Mouse (Mus musculus) forebrain, embryonic 12.5 days (tissue): Measurements from ENCODE around the gene S1pr2. TPM values are rescaled to one million over a fixed set of nuclear protein-coding genes. Genes with fewer than 3 reads are reported as not detected.
"Not testable (repeated sequence)": the region's sequence is repeated elsewhere in the genome, so short reads cannot be mapped to it uniquely, and the experiment has no call there.

Experiments
- ATAC-seq: fragments of 200-750 bp; cut with Nextera tagmentation; 2 replicates; pipeline ENCODE4 v1.8.0; 2017; ENCODE audit warnings: moderate TSS enrichment; ENCODE audit not compliant: low FRiP score
- H3K27ac ChIP-seq: fragments of 300-500 bp; sonication (generic); 2 replicates; pipeline ENCODE4 v1.5.1; 2016; ENCODE audit warnings: mild to moderate bottlenecking
- H3K27me3 ChIP-seq: fragments of 300-500 bp; sonication (generic); 2 replicates; pipeline ENCODE4 v1.6.1; 2016; ENCODE audit warnings: mild to moderate bottlenecking
- H3K36me3 ChIP-seq: fragments of 300-500 bp; sonication (generic); replicated peaks from 2 replicates; pipeline ENCODE4 v1.6.1; 2016; ENCODE audit warnings: mild to moderate bottlenecking
- H3K4me1 ChIP-seq: fragments of 300-500 bp; sonication (generic); 2 replicates; pipeline ENCODE4 v1.6.1; 2016
- H3K4me2 ChIP-seq: fragments of 300-500 bp; sonication (generic); 2 replicates; pipeline ENCODE4 v1.6.1; 2016; ENCODE audit warnings: mild to moderate bottlenecking, moderate library complexity
- H3K4me3 ChIP-seq: fragments of 300-500 bp; sonication (generic); replicated peaks from 2 replicates; pipeline ENCODE4 v1.5.1; 2016; ENCODE audit warnings: mild to moderate bottlenecking
- H3K9ac ChIP-seq: fragments of 300-500 bp; sonication (generic); 2 replicates; pipeline ENCODE4 v1.6.1; 2016; ENCODE audit warnings: mild to moderate bottlenecking
- H3K9me3 ChIP-seq: fragments of 300-500 bp; sonication (generic); 2 replicates; pipeline ENCODE4 v1.6.1; 2016
- WGBS: fragments of 180-500 bp; shearing (Covaris S2); methylation state at CpG from one replicate; pipeline ENCODE4 v1.1.7; 2016; 5-methylcytosine and 5-hydroxymethylcytosine counted together
- polyA plus RNA-seq: library from polyadenylated mRNA; unstranded; fragments of >200 nt; fragmentation: Nextera tagmentation; extraction: Ambion mirVana; gene quantifications from 2 replicates; pipeline ENCODE4 v1.2.1, GENCODE M21; 2016

The S1pr2 gene
- polyA plus RNA-seq, 1 experiment from 2014 or later: 16.5 TPM

GRCm38 (mm10) chr9:21011846-21012312 lies 35.3 kb upstream of the S1pr2 start:
- 73% methylated on average over 5 of the region's 5 CpGs for WGBS

GRCm38 (mm10) chr9:21010939-21011541 lies 34.5 kb upstream of the S1pr2 start:
- H3K9ac ChIP-seq, ATAC-seq, H3K4me2 ChIP-seq, H3K9me3 ChIP-seq, H3K4me3 ChIP-seq, H3K27ac ChIP-seq: not testable (repeated sequence)
- peaks cover 44% of the 10 kb centered on the region for H3K27me3 ChIP-seq
- peaks cover 12% of the 10 kb centered on the region for H3K4me1 ChIP-seq
- 65% methylated on average over 9 of the region's 9 CpGs for WGBS
- peaks cover 32% of the 10 kb centered on the region for H3K36me3 ChIP-seq

More at GRCm38 (mm10) chr9:21011846-21012312, 35.3 kb upstream of the S1pr2 start:
- peaks cover 12% of the 10 kb centered on the region for H3K4me1 ChIP-seq
- no peak overlapping the region for H3K4me2 ChIP-seq
- H3K27me3 ChIP-seq: peaks cover 52% of the 10 kb centered on the region
- H3K36me3 ChIP-seq: peaks cover 25% of the 10 kb centered on the region
- no peak overlapping the region for H3K9ac ChIP-seq
- no peak overlapping the region for H3K27ac ChIP-seq
- H3K4me3 ChIP-seq: no peak overlapping the region
- no peaks in the 10 kb centered on the region for H3K9me3 ChIP-seq
- ATAC-seq: no peak

GRCm38 (mm10) chr9:21010362-21010761 lies 33.8 kb upstream of the S1pr2 start:
- peaks cover 37% of the 10 kb centered on the region for H3K27me3 ChIP-seq
- ATAC-seq: no peak
- peaks cover 39% of the 10 kb centered on the region for H3K36me3 ChIP-seq
- no peak overlapping the region for H3K9ac ChIP-seq
- no peak overlapping the region for H3K4me2 ChIP-seq
- H3K27ac ChIP-seq: no peak overlapping the region
- no peaks in the 10 kb centered on the region for H3K9me3 ChIP-seq
- no peak overlapping the region for H3K4me3 ChIP-seq
- 72% methylated on average over 2 of the region's 2 CpGs for WGBS
- H3K4me1 ChIP-seq: peaks cover 6% of the 10 kb centered on the region; the same call in 1 of the 2 replicates

GRCm38 (mm10) chr9:21008007-21008406 lies 31.4 kb upstream of the S1pr2 start:
- H3K27me3 ChIP-seq: peaks cover 16% of the 10 kb centered on the region
- H3K4me1 ChIP-seq: peaks cover 7% of the 10 kb centered on the region
- H3K9me3 ChIP-seq: no peaks in the 10 kb centered on the region
- no peak for ATAC-seq
- peaks cover 48% of the 10 kb centered on the region for H3K36me3 ChIP-seq
- WGBS: 80% methylated on average over 7 of the region's 7 CpGs
- no peak overlapping the region for H3K4me2 ChIP-seq
- no peak overlapping the region for H3K4me3 ChIP-seq
- H3K27ac ChIP-seq: no peak overlapping the region
- no peak overlapping the region for H3K9ac ChIP-seq

- Histone ChIP-seq H3K4me1 (peaks cover 8% of the 10 kb centered on the region), H3K36me3 (peaks cover 48% of the 10 kb centered on the region), H3K4me3 (no peak overlapping the region), H3K9me3 (no peaks in the 10 kb centered on the region), H3K27ac (no peak overlapping the region), H3K4me2 (no peak overlapping the region), H3K27me3 (peaks cover 11% of the 10 kb centered on the region), H3K9ac (no peak overlapping the region)
- no peak for ATAC-seq
- 97% methylated on average over 10 of the region's 10 CpGs for WGBS
Measured at GRCm38 (mm10) chr9:21007313-21007952, 30.9 kb upstream of the S1pr2 start.

- H3K4me2 ChIP-seq: peak within 1 kb of the TSS; percentile 83
- H3K27me3 ChIP-seq: no peaks in the 10 kb centered on the region
- peak within 1 kb of the TSS; percentile 84 for H3K4me3 ChIP-seq
- peaks cover 12% of the 10 kb centered on the region for H3K4me1 ChIP-seq
- peak within 1 kb of the TSS; percentile 68 for H3K27ac ChIP-seq
- H3K9me3 ChIP-seq: no peaks in the 10 kb centered on the region
- WGBS: under 1% methylated on average over 68 of the region's 72 CpGs
- peaks cover 33% of the 10 kb centered on the region for H3K36me3 ChIP-seq
- peak within 1 kb of the TSS; percentile 76 for H3K9ac ChIP-seq
- ATAC-seq: peak; percentile 89
Measured at GRCm38 (mm10) chr9:21002627-21003551, 26.3 kb upstream of the S1pr2 start, which contains the start of gene Mrpl4. Mrpl4 (plus strand) TSS chr9:21002738.

- peak; percentile 62; the same call in 1 of the 2 replicates for ATAC-seq
- 13% methylated on average over 7 of the region's 7 CpGs for whole genome bisulfite sequencing
Measured at GRCm38 (mm10) chr9:21002270-21002626, 25.7 kb upstream of the S1pr2 start.

GRCm38 (mm10) chr9:21001651-21002200 lies 25.1 kb upstream of the S1pr2 start:
- H3K27me3 ChIP-seq: no peaks in the 10 kb centered on the region
- H3K9me3 ChIP-seq: no peaks in the 10 kb centered on the region
- H3K27ac ChIP-seq: no peak overlapping the region
- ATAC-seq: no peak
- H3K36me3 ChIP-seq: peaks cover 21% of the 10 kb centered on the region
- H3K9ac ChIP-seq: no peak overlapping the region
- no peak overlapping the region for H3K4me3 ChIP-seq
- H3K4me2 ChIP-seq: no peak overlapping the region; the same call in 1 of the 2 replicates
- 74% methylated on average over 6 of the region's 6 CpGs for WGBS
- peaks cover 12% of the 10 kb centered on the region for H3K4me1 ChIP-seq

More at GRCm38 (mm10) chr9:21002270-21002626, 25.7 kb upstream of the S1pr2 start:
- Histone ChIP-seq H3K9me3 (no peaks in the 10 kb centered on the region), H3K27me3 (no peaks in the 10 kb centered on the region), H3K4me3 (peak overlapping the region; percentile 84), H3K4me1 (peaks cover 12% of the 10 kb centered on the region), H3K4me2 (peak overlapping the region; percentile 83), H3K36me3 (peaks cover 26% of the 10 kb centered on the region), H3K9ac (peak overlapping the region; percentile 76), H3K27ac (0 out of 2 replicates have a peak overlapping the region, but pooled peaks have one; percentile 68)

- no peak overlapping the region for H3K4me3 ChIP-seq
- no peak overlapping the region for H3K27ac ChIP-seq
- peaks cover 13% of the 10 kb centered on the region for H3K36me3 ChIP-seq
- no peak overlapping the region for H3K4me2 ChIP-seq
- no peak for ATAC-seq
- peaks cover 12% of the 10 kb centered on the region for H3K4me1 ChIP-seq
- H3K27me3 ChIP-seq: no peaks in the 10 kb centered on the region
- H3K9me3 ChIP-seq: no peaks in the 10 kb centered on the region
- no peak overlapping the region for H3K9ac ChIP-seq
Measured at GRCm38 (mm10) chr9:21000811-21001210, 24.2 kb upstream of the S1pr2 start.

GRCm38 (mm10) chr9:20998337-20998736 lies 21.8 kb upstream of the S1pr2 start:
- WGBS: 80% methylated on average over 1 of the region's 1 CpGs
- H3K9me3 ChIP-seq, H3K4me1 ChIP-seq, H3K4me3 ChIP-seq, H3K27ac ChIP-seq, H3K36me3 ChIP-seq, H3K9ac ChIP-seq, ATAC-seq, H3K27me3 ChIP-seq, H3K4me2 ChIP-seq: not testable (repeated sequence)

- no peak overlapping the region for H3K9ac ChIP-seq
- ATAC-seq: no peak
- 90% methylated on average over 8 of the region's 8 CpGs for WGBS
Measured at GRCm38 (mm10) chr9:20997065-20997464, 20.5 kb upstream of the S1pr2 start.

GRCm38 (mm10) chr9:20995069-20995468 lies 18.5 kb upstream of the S1pr2 start:
- peaks cover 6% of the 10 kb centered on the region for H3K4me1 ChIP-seq
- no peaks in the 10 kb centered on the region for H3K36me3 ChIP-seq
- H3K9me3 ChIP-seq: no peaks in the 10 kb centered on the region
- ATAC-seq: no peak
- WGBS: 71% methylated on average over 3 of the region's 3 CpGs
- no peak overlapping the region for H3K27ac ChIP-seq
- H3K27me3 ChIP-seq: peaks cover 8% of the 10 kb centered on the region; the same call in 1 of the 2 replicates
- no peak overlapping the region for H3K4me2 ChIP-seq
- no peak overlapping the region for H3K4me3 ChIP-seq
- no peak overlapping the region for H3K9ac ChIP-seq

More at GRCm38 (mm10) chr9:20997065-20997464, 20.5 kb upstream of the S1pr2 start:
- H3K4me2 ChIP-seq: no peak overlapping the region
- H3K27me3 ChIP-seq: no peaks in the 10 kb centered on the region
- no peaks in the 10 kb centered on the region for H3K4me1 ChIP-seq
- no peaks in the 10 kb centered on the region for H3K9me3 ChIP-seq
- H3K36me3 ChIP-seq: no peaks in the 10 kb centered on the region
- H3K4me3 ChIP-seq: no peak overlapping the region
- no peak overlapping the region for H3K27ac ChIP-seq
